Mouse (Mus musculus) lung, embryonic 15.5 days (tissue): Measurements from ENCODE around the gene Rims3. TPM values are rescaled to one million over a fixed set of nuclear protein-coding genes. Genes with fewer than 3 reads are reported as not detected.

Source experiments
- ATAC-seq: fragments of 200-750 bp; cut with Nextera tagmentation; 2 replicates; pipeline ENCODE4 v1.8.0; 2017; ENCODE audit warnings: moderate number of reproducible peaks, borderline replicate concordance; ENCODE audit not compliant: low FRiP score, low TSS enrichment; ENCODE audit errors: extremely low read depth
- H3K27ac ChIP-seq: fragments of 300-500 bp; sonication (generic); 2 replicates; pipeline ENCODE4 v1.5.1; 2015; ENCODE audit warnings: moderate library complexity, mild to moderate bottlenecking, inconsistent platforms
- H3K27me3 ChIP-seq: fragments of 300-500 bp; sonication (generic); 2 replicates; pipeline ENCODE4 v1.6.1; 2015; ENCODE audit warnings: inconsistent platforms
- H3K36me3 ChIP-seq: fragments of 300-500 bp; sonication (generic); 2 replicates; pipeline ENCODE4 v1.6.1; 2015; ENCODE audit warnings: inconsistent platforms
- H3K4me1 ChIP-seq: fragments of 300-500 bp; sonication (generic); 2 replicates; pipeline ENCODE4 v1.6.1; 2015; ENCODE audit warnings: inconsistent platforms
- H3K4me2 ChIP-seq: fragments of 300-500 bp; sonication (generic); 2 replicates; pipeline ENCODE4 v1.6.1; 2015; ENCODE audit warnings: inconsistent platforms, mild to moderate bottlenecking, moderate library complexity
- H3K4me3 ChIP-seq: fragments of 300-500 bp; sonication (generic); 2 replicates; pipeline ENCODE4 v1.5.1; 2015; ENCODE audit warnings: mild to moderate bottlenecking, inconsistent platforms
- H3K9ac ChIP-seq: fragments of 300-500 bp; sonication (generic); 2 replicates; pipeline ENCODE4 v1.6.1; 2015; ENCODE audit warnings: inconsistent platforms
- H3K9me3 ChIP-seq: fragments of 300-500 bp; sonication (generic); 2 replicates; pipeline ENCODE4 v1.6.1; 2016; ENCODE audit warnings: inconsistent platforms
- WGBS: fragments of 180-500 bp; shearing (Covaris S2); methylation state at CpG from one replicate; pipeline ENCODE4 v1.1.7; 2015; 5-methylcytosine and 5-hydroxymethylcytosine counted together
- polyA plus RNA-seq: library from polyadenylated mRNA; unstranded; fragments of >200 nt; fragmentation: Nextera tagmentation; extraction: Ambion mirVana; gene quantifications from 2 replicates; pipeline ENCODE4 v1.2.1, GENCODE M21; 2015

The Rims3 gene
- polyA plus RNA-seq, 1 experiment from 2014 or later, result 0.57 TPM

DNA sequence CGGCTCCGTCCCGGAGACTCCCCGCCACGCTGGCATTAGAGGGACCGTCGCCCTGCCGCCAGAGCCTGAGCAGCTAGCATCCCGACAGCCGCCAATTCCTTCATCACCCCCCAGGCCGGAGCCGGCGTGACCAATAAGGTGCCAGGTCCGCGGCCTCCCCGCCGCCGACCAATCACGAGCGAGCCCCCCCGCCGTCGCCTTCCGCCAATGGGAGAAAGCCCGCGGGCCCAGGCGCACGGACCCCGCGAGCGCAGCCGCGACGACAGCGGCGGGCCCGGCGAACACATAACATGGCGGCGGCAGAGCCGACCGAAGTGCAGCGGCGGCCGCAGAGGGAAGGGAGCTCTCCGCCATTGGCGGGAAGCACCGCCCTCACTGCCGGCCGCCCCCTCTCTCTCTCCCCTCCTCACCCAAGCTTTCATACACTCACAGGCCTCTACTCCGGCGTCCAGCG, 29.5 kb upstream of the Rims3 start:
- Histone ChIP-seq H3K9me3 (no peaks in the 10 kb centered on the region), H3K36me3 (no peaks in the 10 kb centered on the region), H3K4me3 (peak overlapping the region; percentile 78), H3K4me2 (peak overlapping the region; percentile 82), H3K4me1 (peaks cover 23% of the 10 kb centered on the region), H3K9ac (peak overlapping the region; percentile 100), H3K27ac (peak overlapping the region; percentile 100), H3K27me3 (no peaks in the 10 kb centered on the region)
- WGBS, result under 1% methylated on average over 48 of the region's 53 CpGs
- peak; percentile 96 for ATAC-seq

DNA sequence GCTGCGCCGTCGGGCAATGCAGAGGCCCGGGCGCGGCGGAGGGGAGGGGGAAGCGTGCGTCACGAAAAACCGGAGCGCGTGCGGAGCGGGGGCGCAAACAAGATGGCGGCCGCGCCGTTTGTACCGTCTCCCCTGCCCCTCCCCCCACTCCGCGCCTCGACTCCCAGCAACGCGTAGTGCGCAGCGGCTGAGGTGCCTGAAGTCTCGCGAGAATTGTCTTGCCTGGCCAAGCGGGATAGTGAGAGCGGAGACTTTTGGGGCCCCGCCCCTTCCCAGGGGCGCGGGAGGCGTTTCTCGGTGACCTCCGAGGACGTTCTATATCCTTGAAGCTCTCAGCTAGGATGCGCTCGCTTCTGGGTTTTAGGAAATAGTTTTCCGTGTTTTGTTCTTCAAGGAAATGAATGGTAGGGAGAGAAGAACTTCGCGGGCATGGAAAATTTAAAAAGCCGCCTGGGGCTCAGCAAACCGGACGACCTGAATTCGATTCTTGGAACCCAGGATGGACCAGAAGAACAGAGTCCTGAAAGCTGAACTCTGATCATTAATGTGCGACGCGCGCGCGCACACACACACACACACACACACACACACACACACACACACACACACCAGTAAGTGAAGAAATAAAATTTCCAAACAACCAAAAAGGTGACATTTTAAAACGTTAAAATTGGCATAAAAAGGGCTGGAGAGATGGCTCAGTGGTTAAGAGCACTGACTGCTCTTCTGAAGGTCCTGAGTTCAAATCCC, 28.9 kb upstream of the Rims3 start:
- H3K4me2 ChIP-seq, result peak overlapping the region; percentile 82
- WGBS, result 1% methylated on average over 52 of the region's 55 CpGs
- H3K27me3 ChIP-seq, result no peaks in the 10 kb centered on the region
- H3K9ac ChIP-seq, result peak overlapping the region; percentile 100
- ATAC-seq, result peak; percentile 96
- H3K4me1 ChIP-seq, result peaks cover 23% of the 10 kb centered on the region
- H3K36me3 ChIP-seq, result no peaks in the 10 kb centered on the region
- H3K27ac ChIP-seq, result peak overlapping the region; percentile 100
- no peaks in the 10 kb centered on the region for H3K9me3 ChIP-seq
- peak overlapping the region; percentile 78 for H3K4me3 ChIP-seq

DNA sequence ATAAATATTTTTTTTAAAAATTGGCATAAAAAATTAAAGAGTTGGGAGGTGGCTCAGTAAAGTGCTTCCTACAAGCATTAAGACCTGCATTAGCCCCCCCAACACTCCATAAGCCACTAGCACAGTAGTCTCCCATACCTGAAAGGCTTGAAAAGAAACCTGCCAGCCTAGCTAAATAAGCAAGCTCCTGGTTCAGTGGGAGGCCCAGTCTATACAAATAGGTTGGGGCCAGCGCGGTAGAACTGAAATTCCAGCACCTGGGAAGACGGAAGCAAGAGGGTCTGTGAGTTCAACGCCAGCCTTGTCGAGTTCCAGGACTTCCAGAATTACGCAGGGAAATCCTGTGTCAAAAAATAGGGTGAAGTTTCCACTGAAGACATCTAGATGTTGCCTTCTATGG, 28.2 kb upstream of the Rims3 start:
- Histone ChIP-seq H3K4me3 (no peak overlapping the region), H3K36me3 (no peaks in the 10 kb centered on the region), H3K4me2 (peak overlapping the region; percentile 82), H3K9me3 (no peaks in the 10 kb centered on the region), H3K9ac (no peak overlapping the region), H3K27ac (peak overlapping the region; percentile 100), H3K4me1 (peaks cover 23% of the 10 kb centered on the region), H3K27me3 (no peaks in the 10 kb centered on the region)
- ATAC-seq, result no peak
- 84% methylated on average over 6 of the region's 6 CpGs for WGBS

DNA sequence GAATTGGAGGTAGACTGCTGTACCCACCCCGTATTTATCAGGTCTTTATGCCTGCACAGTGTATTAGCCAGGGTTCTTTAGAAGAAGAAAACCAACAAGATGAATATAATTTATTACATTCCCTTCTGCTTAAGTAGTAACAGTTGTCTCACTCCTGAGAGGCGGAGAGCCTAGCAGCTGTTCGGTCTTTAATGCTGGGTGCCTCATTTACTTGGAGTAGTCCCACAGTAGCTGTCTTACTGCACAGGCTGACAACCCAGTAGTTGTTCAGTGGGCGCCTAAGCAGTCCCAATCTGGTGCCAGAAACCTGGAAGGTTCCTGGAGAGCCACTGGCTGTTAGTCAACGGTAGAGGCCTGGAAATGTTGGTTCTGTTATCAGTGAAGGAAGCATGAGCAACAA, 23.8 kb upstream of the Rims3 start:
- ATAC-seq, result no peak
- H3K27ac ChIP-seq, result no peak overlapping the region
- no peaks in the 10 kb centered on the region for H3K27me3 ChIP-seq
- WGBS, result 63% methylated on average over 5 of the region's 5 CpGs
- H3K4me2 ChIP-seq, result no peak overlapping the region
- H3K9ac ChIP-seq, result no peak overlapping the region
- no peaks in the 10 kb centered on the region for H3K4me1 ChIP-seq
- H3K4me3 ChIP-seq, result no peak overlapping the region
- H3K36me3 ChIP-seq, result no peaks in the 10 kb centered on the region
- no peaks in the 10 kb centered on the region for H3K9me3 ChIP-seq

DNA sequence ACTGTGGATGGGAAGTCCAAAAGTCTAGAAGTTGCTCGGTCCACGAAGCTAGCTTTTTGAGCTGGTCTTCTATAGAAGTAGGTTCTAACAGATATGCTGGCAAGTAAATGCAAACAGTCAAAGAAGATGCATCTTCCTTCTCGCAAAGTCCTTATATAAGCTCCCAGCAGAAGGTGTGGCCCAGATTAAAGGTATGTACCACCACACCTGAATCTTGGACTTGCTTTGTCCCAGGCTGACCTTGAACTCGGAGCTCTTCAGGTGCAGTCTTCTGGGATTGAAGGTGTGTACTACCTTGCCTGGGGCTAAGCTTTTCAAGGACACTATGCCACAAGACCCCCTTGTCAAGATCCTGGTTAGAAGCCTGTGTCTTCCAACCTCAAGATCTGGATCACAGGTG, 23.1 kb upstream of the Rims3 start, which contains the start of gene Nfyc:
Gene Nfyc (minus strand): TSS at position 101 of the 400 bp plus-strand sequence.
- Histone ChIP-seq H3K27ac (no peak within 1 kb of the TSS), H3K9me3 (no peaks in the 10 kb centered on the region)

DNA sequence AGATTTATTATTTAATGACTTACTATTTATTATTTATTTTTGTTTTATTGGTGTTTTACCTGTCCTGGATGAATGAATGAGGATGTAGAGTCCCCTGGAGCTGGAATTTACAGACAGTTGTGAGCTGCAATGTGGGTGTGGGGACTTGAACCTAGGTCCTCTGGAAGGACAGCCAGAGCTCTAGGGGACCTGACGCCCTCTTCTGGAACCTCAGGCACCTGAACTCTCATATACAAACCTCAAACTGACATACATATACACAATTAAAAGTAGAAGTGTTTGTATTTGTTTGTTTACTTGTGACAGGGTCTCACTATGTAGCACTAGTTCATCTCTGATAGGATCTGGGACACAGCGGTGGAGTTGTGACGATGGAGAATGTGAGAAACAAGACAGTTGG, 13.3 kb upstream of the Rims3 start:
- H3K27me3 ChIP-seq, result no peaks in the 10 kb centered on the region
- no peaks in the 10 kb centered on the region for H3K9me3 ChIP-seq
- H3K4me3 ChIP-seq, result no peak overlapping the region
- H3K4me2 ChIP-seq, result no peak overlapping the region
- H3K9ac ChIP-seq, result no peak overlapping the region
- H3K36me3 ChIP-seq, result no peaks in the 10 kb centered on the region
- WGBS, result 68% methylated on average over 3 of the region's 3 CpGs
- H3K27ac ChIP-seq, result no peak overlapping the region
- no peak for ATAC-seq
- no peaks in the 10 kb centered on the region for H3K4me1 ChIP-seq

More for the DNA sequence above, 23.1 kb upstream of the Rims3 start, which contains the start of gene Nfyc:
- no peak for ATAC-seq
- Histone ChIP-seq H3K4me2 (no peak within 1 kb of the TSS), H3K36me3 (no peaks in the 10 kb centered on the region), H3K9ac (no peak within 1 kb of the TSS), H3K4me3 (no peak within 1 kb of the TSS), H3K4me1 (no peaks in the 10 kb centered on the region), H3K27me3 (no peaks in the 10 kb centered on the region)
- 87% methylated on average over 4 of the region's 4 CpGs for WGBS

DNA sequence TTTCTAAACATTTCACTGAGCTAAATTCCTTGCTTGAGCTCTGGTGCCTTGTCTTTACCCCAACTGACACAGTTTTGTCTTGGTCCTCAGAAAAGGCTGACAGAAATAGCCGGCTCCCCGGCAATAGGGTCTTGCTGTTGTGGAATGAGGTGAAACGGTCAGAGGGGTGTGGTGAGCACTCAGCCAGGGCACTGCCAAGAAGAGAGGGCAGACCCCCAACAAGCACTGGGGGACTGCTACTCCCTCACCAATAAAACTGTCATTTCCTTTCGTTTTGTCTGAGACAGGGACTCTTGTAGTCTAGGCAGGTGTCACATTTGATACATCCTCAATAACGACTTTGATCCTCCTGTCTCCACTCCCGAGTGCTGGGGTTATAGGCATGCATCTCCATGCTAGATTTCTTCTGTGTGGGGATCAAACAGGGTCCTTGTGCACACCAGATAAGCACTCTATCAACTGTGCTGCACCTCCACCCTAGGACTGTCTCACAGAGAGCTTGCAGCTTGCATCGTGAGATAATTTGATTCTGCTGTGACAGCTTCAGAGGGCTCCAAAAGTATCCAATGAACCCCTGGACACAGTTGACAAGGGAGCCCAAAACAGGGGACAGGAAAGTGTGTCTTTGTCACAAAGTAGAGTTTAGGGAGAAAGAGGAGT, 10.1 kb upstream of the Rims3 start:
- H3K27ac ChIP-seq, result no peak overlapping the region
- H3K27me3 ChIP-seq, result peaks cover 7% of the 10 kb centered on the region
- H3K9me3 ChIP-seq, result no peaks in the 10 kb centered on the region
- H3K9ac ChIP-seq, result no peak overlapping the region
- 38% methylated on average over 7 of the region's 7 CpGs for WGBS
- H3K4me2 ChIP-seq, result no peak overlapping the region
- no peak for ATAC-seq
- H3K4me3 ChIP-seq, result no peak overlapping the region
- H3K4me1 ChIP-seq, result no peaks in the 10 kb centered on the region
- no peaks in the 10 kb centered on the region for H3K36me3 ChIP-seq

DNA sequence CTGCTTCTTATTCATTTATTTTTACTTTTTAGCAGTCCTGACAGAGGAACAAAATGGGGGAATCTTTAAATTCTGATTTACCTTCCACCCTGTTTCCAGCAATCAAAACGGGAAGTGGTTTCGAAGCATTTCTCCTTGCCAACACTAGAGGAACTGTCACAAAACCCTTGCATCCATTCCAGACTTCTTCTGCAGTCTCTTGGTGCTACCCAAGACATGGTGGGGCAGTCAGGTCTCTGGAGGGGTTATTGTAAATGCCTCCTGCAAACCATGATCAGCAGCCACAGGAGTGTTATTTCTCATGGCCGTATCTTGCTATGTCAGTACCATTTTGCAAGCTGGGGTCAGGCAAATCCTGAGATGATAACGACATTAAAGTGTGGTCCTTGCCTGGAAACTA, 9.5 kb upstream of the Rims3 start:
- no peaks in the 10 kb centered on the region for H3K9me3 ChIP-seq
- no peak for ATAC-seq
- H3K27me3 ChIP-seq, result peaks cover 11% of the 10 kb centered on the region
- no peaks in the 10 kb centered on the region for H3K36me3 ChIP-seq
- no peak overlapping the region for H3K27ac ChIP-seq
- no peak overlapping the region for H3K9ac ChIP-seq
- no peak overlapping the region for H3K4me2 ChIP-seq
- no peak overlapping the region for H3K4me3 ChIP-seq
- WGBS, result 60% methylated on average over 4 of the region's 4 CpGs
- H3K4me1 ChIP-seq, result no peaks in the 10 kb centered on the region

DNA sequence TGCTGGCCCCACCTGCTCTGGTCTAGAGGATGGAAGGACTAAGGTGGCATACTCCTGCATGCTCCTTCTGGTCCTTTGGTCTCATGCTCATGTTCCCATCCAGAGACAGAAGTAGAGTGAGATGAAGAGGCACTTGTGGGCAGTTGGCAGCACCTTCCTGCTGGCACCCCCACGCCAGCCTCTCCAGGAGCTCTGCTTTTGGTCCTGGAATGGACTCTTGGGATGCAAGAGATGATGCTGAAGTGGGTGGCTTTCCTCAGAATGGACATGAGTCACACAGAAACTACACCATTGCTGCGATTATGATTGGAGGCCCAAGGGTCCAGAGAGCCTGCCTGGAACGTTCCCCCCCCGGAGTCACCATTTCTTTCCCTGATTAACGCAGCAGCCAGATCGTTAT, 5.7 kb upstream of the Rims3 start:
- H3K36me3 ChIP-seq, result no peaks in the 10 kb centered on the region
- no peak overlapping the region for H3K27ac ChIP-seq
- H3K9ac ChIP-seq, result no peak overlapping the region
- no peak for ATAC-seq
- H3K4me1 ChIP-seq, result no peaks in the 10 kb centered on the region
- H3K4me2 ChIP-seq, result no peak overlapping the region
- H3K4me3 ChIP-seq, result no peak overlapping the region
- peaks cover 29% of the 10 kb centered on the region for H3K27me3 ChIP-seq
- WGBS, result 78% methylated on average over 6 of the region's 6 CpGs
- no peaks in the 10 kb centered on the region for H3K9me3 ChIP-seq

DNA sequence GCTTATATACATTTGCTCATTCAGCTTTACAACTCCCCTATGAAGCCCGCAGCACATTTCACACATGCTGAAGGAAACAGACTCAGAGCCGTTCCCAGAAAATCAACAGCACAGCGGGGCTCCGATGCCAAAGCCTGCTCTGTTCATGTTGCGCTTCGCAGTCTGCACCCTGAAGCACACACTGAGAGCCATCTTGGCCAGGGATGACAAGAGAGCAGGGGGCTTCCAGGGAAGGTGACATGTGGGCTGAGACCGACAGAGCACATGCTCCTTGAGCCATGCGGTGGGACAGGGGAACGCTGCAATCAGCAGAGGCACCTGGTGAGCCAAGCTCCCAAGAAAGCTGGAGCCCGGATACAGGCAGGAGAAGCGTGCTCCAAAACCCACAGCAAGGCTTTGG, 5.2 kb upstream of the Rims3 start:
- Histone ChIP-seq H3K4me1 (no peaks in the 10 kb centered on the region), H3K27me3 (peaks cover 34% of the 10 kb centered on the region), H3K36me3 (no peaks in the 10 kb centered on the region), H3K27ac (no peak overlapping the region), H3K4me3 (no peak overlapping the region), H3K9me3 (no peaks in the 10 kb centered on the region), H3K4me2 (no peak overlapping the region), H3K9ac (no peak overlapping the region)
- ATAC-seq, result no peak
- 56% methylated on average over 11 of the region's 11 CpGs for WGBS

DNA sequence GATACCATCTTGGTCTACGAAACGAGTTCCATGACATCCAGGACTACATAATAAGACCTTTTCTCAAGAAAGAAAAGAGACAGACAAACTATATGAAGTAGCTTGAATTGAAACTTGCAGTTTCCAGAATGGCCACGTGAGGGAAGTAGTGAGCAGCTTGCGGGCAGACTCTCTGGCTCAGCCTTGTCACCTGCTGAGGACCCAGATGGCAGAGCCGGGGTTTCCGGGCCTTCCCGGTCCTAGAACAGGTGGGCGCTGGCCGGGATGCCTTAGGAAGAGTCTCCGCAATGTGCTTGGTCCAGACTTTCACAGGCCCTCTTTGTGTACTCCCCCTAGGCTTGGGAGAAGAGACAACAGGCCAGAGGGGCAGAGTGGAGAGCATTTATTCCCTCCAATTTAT, 3.7 kb upstream of the Rims3 start:
- Histone ChIP-seq H3K9me3 (no peaks in the 10 kb centered on the region), H3K4me1 (no peaks in the 10 kb centered on the region; the same call in 1 of the 2 replicates), H3K9ac (no peak overlapping the region), H3K27me3 (peaks cover 49% of the 10 kb centered on the region), H3K36me3 (no peaks in the 10 kb centered on the region), H3K4me2 (no peak overlapping the region), H3K27ac (no peak overlapping the region), H3K4me3 (no peak overlapping the region)
- ATAC-seq, result no peak
- WGBS, result 3% methylated on average over 10 of the region's 10 CpGs

DNA sequence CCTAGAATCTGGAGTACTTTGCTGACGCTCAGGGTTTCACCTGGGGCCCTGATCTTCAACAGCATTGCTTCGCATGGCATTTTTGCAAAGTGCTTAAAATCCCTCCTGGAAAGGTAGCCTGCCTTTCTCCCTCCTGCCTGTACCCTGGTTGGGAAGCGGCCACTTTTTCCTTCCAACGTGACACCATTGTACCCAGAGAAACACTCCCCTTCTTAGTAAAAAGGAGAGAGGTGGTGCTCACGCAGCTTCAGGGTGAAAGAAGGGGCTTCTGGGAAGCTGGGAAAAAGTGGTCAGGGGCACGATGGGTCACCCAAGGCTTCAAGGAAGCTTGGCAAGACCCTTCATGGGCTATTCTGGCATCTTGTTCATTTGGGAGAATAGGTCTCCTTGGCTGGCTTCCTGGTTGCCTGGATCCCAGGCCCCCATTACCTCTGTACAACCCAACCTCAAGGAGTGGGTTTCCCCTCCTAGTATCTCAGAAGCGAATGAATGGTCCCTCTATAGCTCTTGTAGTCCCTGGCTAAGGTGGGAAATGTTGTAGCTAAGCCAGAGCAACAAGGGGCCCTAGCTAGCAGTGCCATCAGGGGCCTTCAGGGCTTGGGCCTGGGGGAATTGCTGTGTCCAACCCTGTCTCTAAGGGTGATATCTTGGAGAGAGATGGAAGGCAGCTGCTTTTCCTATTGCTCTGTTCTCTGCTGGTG, 894 bp downstream of the Rims3 start:
- 21% methylated on average over 7 of the region's 7 CpGs for WGBS
- peaks cover 70% of the 10 kb centered on the region for H3K27me3 ChIP-seq

More for the DNA sequence above, 894 bp downstream of the Rims3 start:
- Histone ChIP-seq H3K27ac (no peak overlapping the region), H3K4me2 (peak overlapping the region; percentile 86), H3K9me3 (no peaks in the 10 kb centered on the region), H3K4me1 (no peaks in the 10 kb centered on the region; the same call in 1 of the 2 replicates), H3K4me3 (peak overlapping the region; percentile 52), H3K36me3 (no peaks in the 10 kb centered on the region), H3K9ac (no peak overlapping the region)
- ATAC-seq, result no peak
